Mouse (Mus musculus): ENCODE data around the gene Lrrc55. TPM values are rescaled to one million over a fixed set of nuclear protein-coding genes. Genes with fewer than 3 reads are reported as not detected.
"Not testable (repeated sequence)": the region's sequence is repeated elsewhere in the genome, so short reads cannot be mapped to it uniquely, and the experiment has no call there.

Gene Lrrc55
- 0.20 and 0.29 TPM in 2 replicates for polyA plus RNA-seq (2015; fragmentation: Nextera tagmentation; extraction: Ambion mirVana)

DNA sequence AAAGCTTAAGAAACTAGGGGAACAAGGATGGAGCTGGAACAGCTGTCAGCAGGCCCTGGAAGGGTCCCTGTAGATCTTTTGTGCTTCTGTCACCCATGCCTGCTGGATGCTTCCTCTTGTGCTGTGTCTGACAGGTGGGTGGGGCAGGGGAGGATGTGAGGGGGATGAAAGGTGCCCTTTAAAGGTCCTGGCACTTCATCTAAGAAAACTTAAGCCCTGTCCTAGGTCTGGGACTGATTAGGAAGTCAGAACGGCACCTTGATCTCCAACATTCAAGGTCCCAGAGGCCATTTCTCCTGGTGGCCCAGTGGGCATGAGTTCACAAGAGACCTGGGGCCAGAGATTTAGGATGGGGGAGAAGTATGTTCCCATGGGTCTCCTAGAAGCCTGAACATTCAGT, at the start of gene Lrrc55:
Gene Lrrc55 (minus strand): TSS at position 297 of the 400 bp plus-strand sequence.
- H3K4me1 ChIP-seq (replicated peaks; ENCODE audit: control insufficient read depth, insufficient read depth, low read length), result 0 out of 2 replicates have a peak, but pooled peaks cover 4% of the 10 kb centered on the region
- no peaks in the 10 kb centered on the region for H3K9me3 ChIP-seq (ENCODE audit: control insufficient read depth, low read length)
- ATAC-seq (ENCODE audit: low read depth), result no peak
- no peak within 1 kb of the TSS for H3K9ac ChIP-seq (ENCODE audit: low read length)
- H3K36me3 ChIP-seq (ENCODE audit: control insufficient read depth, insufficient read depth, low read length), result no peaks in the 10 kb centered on the region
- no peak within 1 kb of the TSS for H3K4me3 ChIP-seq (ENCODE audit: low read length)
- whole genome bisulfite sequencing, result 91% methylated on average over 1 of the region's 1 CpGs
- H3K4me2 ChIP-seq (ENCODE audit: low read depth, low read length), result peak within 1 kb of the TSS; percentile 13
- H3K27ac ChIP-seq (ENCODE audit: low read length), result no peak within 1 kb of the TSS
- H3K27me3 ChIP-seq (ENCODE audit: control insufficient read depth, insufficient read depth, low read depth, low read length), result peaks cover 2% of the 10 kb centered on the region; the same call in 1 of the 2 replicates

DNA sequence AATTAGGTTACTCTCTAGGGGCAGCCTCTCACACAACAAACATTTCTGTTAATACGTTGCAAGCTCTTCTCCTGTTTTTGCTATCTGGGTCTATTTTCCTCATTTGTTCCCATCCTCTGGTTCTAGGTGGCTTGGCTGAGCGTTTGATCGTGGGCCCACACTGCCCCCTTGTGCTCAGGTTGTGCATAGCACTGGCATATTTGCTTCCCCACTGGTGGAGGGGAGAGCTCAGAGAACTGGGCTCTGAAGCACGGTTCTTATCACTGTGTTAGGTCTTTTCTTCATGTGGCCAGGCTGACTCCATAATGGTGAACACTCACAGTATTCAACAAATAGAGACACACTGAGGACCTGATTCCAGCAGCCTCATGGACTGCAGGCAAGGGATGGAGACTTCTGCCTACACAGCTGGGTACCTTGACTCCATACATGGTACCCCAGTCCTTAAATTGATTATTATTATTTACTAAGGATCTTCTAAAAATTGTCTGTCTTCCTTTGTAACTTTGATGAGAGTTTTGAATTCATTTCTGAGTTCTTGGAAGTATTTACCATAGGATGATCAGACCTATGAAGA, 49.6 kb upstream of the Lrrc55 start:
- Histone ChIP-seq H3K4me2 (ENCODE audit: low read depth, low read length) (no peak overlapping the region), H3K9ac (ENCODE audit: low read length) (no peak overlapping the region), H3K36me3 (ENCODE audit: control insufficient read depth, insufficient read depth, low read length) (no peaks in the 10 kb centered on the region), H3K27ac (ENCODE audit: low read length) (no peak overlapping the region), H3K9me3 (ENCODE audit: control insufficient read depth, low read length) (no peaks in the 10 kb centered on the region), H3K4me3 (ENCODE audit: low read length) (no peak overlapping the region), H3K4me1 (replicated peaks; ENCODE audit: control insufficient read depth, insufficient read depth, low read length) (no peaks in the 10 kb centered on the region), H3K27me3 (ENCODE audit: control insufficient read depth, insufficient read depth, low read depth, low read length) (no peaks in the 10 kb centered on the region)
- peak; percentile 76 for ATAC-seq (ENCODE audit: low read depth)
- 1% methylated on average over 4 of the region's 4 CpGs for WGBS

DNA sequence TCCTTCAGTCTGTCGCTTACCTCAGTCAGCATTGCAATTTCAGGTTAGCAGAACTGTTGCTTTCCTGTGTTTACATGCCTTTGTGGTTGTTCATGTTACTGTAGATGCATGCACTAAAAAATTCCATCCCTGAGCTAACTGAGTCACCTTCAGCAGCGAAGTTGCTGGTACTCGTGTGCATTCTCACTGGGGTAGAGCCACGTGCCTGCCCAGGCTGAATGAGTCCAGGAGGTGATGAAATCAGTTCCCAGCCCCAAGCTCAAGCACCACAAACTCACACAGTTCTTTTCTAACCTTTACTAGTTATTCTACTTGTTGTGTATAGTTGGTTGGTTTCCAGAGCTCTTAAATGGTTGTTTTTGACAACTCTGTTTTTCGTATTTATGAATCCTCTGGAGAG, 48.7 kb upstream of the Lrrc55 start:
- H3K4me2 ChIP-seq (ENCODE audit: low read depth, low read length), result no peak overlapping the region
- H3K27ac ChIP-seq (ENCODE audit: low read length), result no peak overlapping the region
- no peak overlapping the region for H3K9ac ChIP-seq (ENCODE audit: low read length)
- H3K9me3 ChIP-seq (ENCODE audit: control insufficient read depth, low read length), result no peaks in the 10 kb centered on the region
- no peaks in the 10 kb centered on the region for H3K27me3 ChIP-seq (ENCODE audit: control insufficient read depth, insufficient read depth, low read depth, low read length)
- no peaks in the 10 kb centered on the region for H3K4me1 ChIP-seq (replicated peaks; ENCODE audit: control insufficient read depth, insufficient read depth, low read length)
- no peak for ATAC-seq (ENCODE audit: low read depth)
- H3K4me3 ChIP-seq (ENCODE audit: low read length), result no peak overlapping the region
- 65% methylated on average over 5 of the region's 5 CpGs for WGBS
- H3K36me3 ChIP-seq (ENCODE audit: control insufficient read depth, insufficient read depth, low read length), result no peaks in the 10 kb centered on the region

DNA sequence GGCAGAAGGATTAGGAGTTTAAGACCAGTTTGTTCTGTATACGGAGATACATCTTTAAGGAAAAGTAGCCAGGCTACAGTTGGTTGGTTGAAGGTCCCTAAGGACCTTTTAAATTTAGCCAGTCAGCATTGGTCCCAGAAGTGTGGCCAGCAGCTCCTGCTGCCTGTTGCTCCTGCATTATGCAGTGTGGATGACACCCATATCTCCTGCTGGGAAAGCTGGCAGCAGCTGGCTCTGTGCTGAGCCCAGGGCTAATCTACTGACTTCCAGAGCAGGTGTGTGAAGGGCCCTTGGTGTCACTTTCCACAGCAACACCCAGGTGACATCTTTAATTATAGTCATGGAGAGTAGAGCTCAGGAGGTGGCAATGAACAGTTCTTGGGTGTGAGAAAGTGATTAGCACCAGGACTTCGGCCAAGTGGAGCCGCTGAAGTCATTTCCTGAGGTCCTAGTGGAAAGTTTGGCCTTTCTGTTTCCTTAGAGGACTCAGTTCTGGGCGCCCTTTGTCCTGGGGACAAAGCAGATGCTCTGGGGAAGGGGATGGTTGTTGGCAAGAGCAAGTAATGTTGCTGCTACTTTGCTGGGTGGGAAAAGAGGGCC, 41.2 kb upstream of the Lrrc55 start:
- no peak overlapping the region for H3K9ac ChIP-seq (ENCODE audit: low read length)
- H3K27ac ChIP-seq (ENCODE audit: low read length), result no peak overlapping the region; the same call in 1 of the 2 replicates
- no peak for ATAC-seq (ENCODE audit: low read depth)

DNA sequence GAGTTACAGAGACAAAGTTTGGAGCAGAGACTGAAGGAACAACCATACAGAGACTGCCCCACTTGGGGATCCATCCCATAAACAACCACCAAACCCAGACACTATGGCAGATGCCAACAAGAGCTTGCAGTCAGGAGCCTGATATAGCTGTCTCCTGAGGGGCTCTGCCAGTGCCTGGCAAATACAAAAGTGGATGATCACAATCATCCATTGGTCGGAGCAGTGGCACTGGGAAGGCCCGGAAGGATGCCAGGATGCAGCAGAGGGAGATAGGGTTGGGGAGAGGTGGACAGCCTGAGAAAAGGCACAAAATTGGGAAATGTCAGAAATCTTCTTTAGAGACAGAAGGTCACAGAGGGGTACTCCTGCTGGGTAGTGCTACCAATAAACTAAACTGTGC, 40.2 kb upstream of the Lrrc55 start:
- not testable (repeated sequence) for ATAC-seq (ENCODE audit: low read depth); H3K9me3 ChIP-seq (ENCODE audit: control insufficient read depth, low read length); H3K4me2 ChIP-seq (ENCODE audit: low read depth, low read length); H3K4me3 ChIP-seq (ENCODE audit: low read length); H3K36me3 ChIP-seq (ENCODE audit: control insufficient read depth, insufficient read depth, low read length); H3K27ac ChIP-seq (ENCODE audit: low read length); H3K4me1 ChIP-seq (replicated peaks; ENCODE audit: control insufficient read depth, insufficient read depth, low read length); H3K9ac ChIP-seq (ENCODE audit: low read length); H3K27me3 ChIP-seq (ENCODE audit: control insufficient read depth, insufficient read depth, low read depth, low read length)
- WGBS, result 89% methylated on average over 2 of the region's 2 CpGs

More for the DNA sequence above, 41.2 kb upstream of the Lrrc55 start:
- WGBS, result 27% methylated on average over 4 of the region's 4 CpGs
- H3K36me3 ChIP-seq (ENCODE audit: control insufficient read depth, insufficient read depth, low read length), result no peaks in the 10 kb centered on the region
- H3K4me3 ChIP-seq (ENCODE audit: low read length), result no peak overlapping the region
- H3K27me3 ChIP-seq (ENCODE audit: control insufficient read depth, insufficient read depth, low read depth, low read length), result no peaks in the 10 kb centered on the region
- H3K4me2 ChIP-seq (ENCODE audit: low read depth, low read length), result no peak overlapping the region
- no peaks in the 10 kb centered on the region for H3K4me1 ChIP-seq (replicated peaks; ENCODE audit: control insufficient read depth, insufficient read depth, low read length)
- no peaks in the 10 kb centered on the region for H3K9me3 ChIP-seq (ENCODE audit: control insufficient read depth, low read length)

DNA sequence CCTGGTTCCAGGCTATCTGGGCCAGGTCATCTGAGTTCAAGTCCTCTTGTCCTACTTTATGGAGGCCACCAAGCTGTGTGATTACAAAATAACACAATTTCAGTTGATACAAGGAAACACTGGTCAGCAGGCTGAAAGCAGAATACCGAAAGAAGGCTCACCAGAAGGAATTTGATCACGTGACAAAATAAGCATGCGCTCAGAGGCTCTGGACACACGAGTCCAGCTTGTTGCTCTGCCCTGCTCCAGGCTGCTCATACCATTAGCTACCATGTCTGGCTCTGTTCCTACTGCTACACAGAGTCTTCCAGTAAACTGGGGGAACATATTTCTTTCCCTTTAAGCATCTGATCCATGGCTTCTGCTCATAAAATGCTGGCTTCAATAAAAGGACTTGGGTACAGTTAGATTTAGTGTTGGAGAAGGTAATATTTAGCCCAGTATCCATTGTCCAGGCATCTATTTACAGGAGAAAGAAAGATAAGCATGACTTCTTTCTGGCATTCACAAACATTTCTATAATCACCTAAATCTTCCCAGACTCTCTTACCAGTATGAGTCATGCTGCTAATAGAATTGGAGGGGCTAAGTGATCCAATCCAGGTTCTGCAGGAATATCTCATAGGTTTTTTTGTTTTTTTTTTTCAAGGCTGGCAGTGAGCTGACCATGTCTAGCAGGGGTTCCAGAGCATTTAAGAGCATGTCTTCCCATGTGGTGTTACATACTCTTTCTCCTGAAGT, 33.9 kb upstream of the Lrrc55 start:
- no peak for ATAC-seq (ENCODE audit: low read depth)
- 70% methylated on average over 4 of the region's 4 CpGs for WGBS

DNA sequence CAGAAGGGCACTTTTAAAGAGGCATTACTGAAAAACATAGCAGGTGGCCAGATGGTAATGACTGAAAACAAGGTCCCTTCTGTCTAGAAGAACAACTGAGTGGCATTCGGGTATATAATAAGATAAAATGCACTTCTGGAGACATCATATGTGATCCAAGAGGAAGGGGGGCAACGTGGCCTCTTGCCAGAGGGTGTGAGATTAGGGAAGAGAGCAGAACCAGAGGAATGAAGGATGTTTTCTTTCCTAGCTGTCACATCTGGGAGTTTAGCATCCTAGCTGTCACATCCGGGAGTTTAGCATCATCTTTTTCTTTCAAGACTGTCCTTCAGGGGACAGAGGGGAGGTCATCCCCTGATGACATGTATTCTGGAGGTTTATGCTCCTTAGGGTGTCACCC, 32.6 kb upstream of the Lrrc55 start:
- H3K4me2 ChIP-seq (ENCODE audit: low read depth, low read length), result no peak overlapping the region
- no peaks in the 10 kb centered on the region for H3K4me1 ChIP-seq (replicated peaks; ENCODE audit: control insufficient read depth, insufficient read depth, low read length)
- ATAC-seq (ENCODE audit: low read depth), result no peak
- WGBS, result 43% methylated on average over 3 of the region's 3 CpGs
- no peaks in the 10 kb centered on the region for H3K9me3 ChIP-seq (ENCODE audit: control insufficient read depth, low read length)
- H3K9ac ChIP-seq (ENCODE audit: low read length), result no peak overlapping the region
- H3K36me3 ChIP-seq (ENCODE audit: control insufficient read depth, insufficient read depth, low read length), result no peaks in the 10 kb centered on the region
- no peaks in the 10 kb centered on the region for H3K27me3 ChIP-seq (ENCODE audit: control insufficient read depth, insufficient read depth, low read depth, low read length)
- H3K27ac ChIP-seq (ENCODE audit: low read length), result no peak overlapping the region
- H3K4me3 ChIP-seq (ENCODE audit: low read length), result no peak overlapping the region

More for the DNA sequence above, 33.9 kb upstream of the Lrrc55 start:
- Histone ChIP-seq H3K27ac (ENCODE audit: low read length) (no peak overlapping the region), H3K4me3 (ENCODE audit: low read length) (no peak overlapping the region), H3K4me2 (ENCODE audit: low read depth, low read length) (no peak overlapping the region), H3K36me3 (ENCODE audit: control insufficient read depth, insufficient read depth, low read length) (no peaks in the 10 kb centered on the region), H3K27me3 (ENCODE audit: control insufficient read depth, insufficient read depth, low read depth, low read length) (no peaks in the 10 kb centered on the region), H3K9me3 (ENCODE audit: control insufficient read depth, low read length) (no peaks in the 10 kb centered on the region), H3K9ac (ENCODE audit: low read length) (no peak overlapping the region), H3K4me1 (replicated peaks; ENCODE audit: control insufficient read depth, insufficient read depth, low read length) (no peaks in the 10 kb centered on the region)

DNA sequence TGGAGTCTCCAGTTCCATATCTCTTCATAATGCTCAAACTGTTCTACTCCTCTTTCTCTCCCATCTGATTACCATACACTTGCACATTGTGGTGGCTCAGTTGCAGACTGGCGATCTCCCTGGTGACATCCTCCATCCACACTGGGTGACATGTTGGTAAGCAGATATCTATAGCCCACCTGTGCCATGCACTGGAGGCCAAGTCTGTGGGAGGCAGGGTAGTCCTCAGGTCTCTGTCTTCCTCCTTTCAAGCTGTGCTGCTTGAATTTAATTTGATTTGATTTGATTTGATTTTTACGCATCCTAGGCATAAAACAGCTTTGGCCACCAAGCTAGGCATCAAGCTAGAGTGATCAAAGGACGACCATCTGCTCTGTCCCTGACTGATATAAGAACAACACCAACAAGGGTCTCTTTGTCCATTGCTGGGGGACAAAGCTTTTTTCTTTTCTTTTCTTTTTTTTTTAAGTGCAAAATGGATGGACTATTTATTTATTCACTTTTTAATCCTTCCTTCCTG, 30.9 kb upstream of the Lrrc55 start:
- Histone ChIP-seq H3K9me3 (ENCODE audit: control insufficient read depth, low read length) (no peaks in the 10 kb centered on the region), H3K27me3 (ENCODE audit: control insufficient read depth, insufficient read depth, low read depth, low read length) (no peaks in the 10 kb centered on the region), H3K4me3 (ENCODE audit: low read length) (no peak overlapping the region), H3K4me2 (ENCODE audit: low read depth, low read length) (no peak overlapping the region), H3K4me1 (replicated peaks; ENCODE audit: control insufficient read depth, insufficient read depth, low read length) (no peaks in the 10 kb centered on the region), H3K9ac (ENCODE audit: low read length) (no peak overlapping the region), H3K27ac (ENCODE audit: low read length) (no peak overlapping the region), H3K36me3 (ENCODE audit: control insufficient read depth, insufficient read depth, low read length) (no peaks in the 10 kb centered on the region)
- WGBS, result 85% methylated on average over 3 of the region's 3 CpGs
- ATAC-seq (ENCODE audit: low read depth), result no peak
